Mouse (Mus musculus) intestine, embryonic 14.5 days (tissue): ENCODE results near the gene Hhat. TPM values are rescaled to one million over a fixed set of nuclear protein-coding genes. Genes with fewer than 3 reads are reported as not detected.

Experiments
- ATAC-seq: fragments of 200-750 bp; cut with Nextera tagmentation; replicated peaks from 2 replicates; pipeline ENCODE4 v1.8.0; 2017; ENCODE audit warnings: low read depth, moderate number of reproducible peaks, moderate TSS enrichment, moderate library complexity; ENCODE audit not compliant: low FRiP score, low TSS enrichment
- DNase-seq: peaks from one replicate; pipeline ENCODE4 v3.0.0-alpha.2; 2018; ENCODE audit warnings: low spot score
- H3K27ac ChIP-seq: fragments of 300-500 bp; sonication (generic); 2 replicates; pipeline ENCODE4 v1.5.1; 2014; ENCODE audit warnings: low read depth, mild to moderate bottlenecking, control low read depth
- H3K27me3 ChIP-seq: fragments of 300-500 bp; sonication (generic); replicated peaks from 2 replicates; pipeline ENCODE4 v1.6.1; 2014; ENCODE audit warnings: low read length, control low read depth; ENCODE audit not compliant: control insufficient read depth, insufficient read depth
- H3K36me3 ChIP-seq: fragments of 300-500 bp; sonication (generic); 2 replicates; pipeline ENCODE4 v1.6.1; 2014; ENCODE audit warnings: low read length, control low read depth; ENCODE audit not compliant: control insufficient read depth, insufficient read depth
- H3K4me1 ChIP-seq: fragments of 300-500 bp; sonication (generic); replicated peaks from 2 replicates; pipeline ENCODE4 v1.6.1; 2014; ENCODE audit warnings: low read length, control low read depth, mixed read lengths; ENCODE audit not compliant: control insufficient read depth, insufficient read depth
- H3K4me2 ChIP-seq: fragments of 300-500 bp; sonication (generic); 2 replicates; pipeline ENCODE4 v1.6.1; 2014; ENCODE audit warnings: low read length
- H3K4me3 ChIP-seq: fragments of 300-500 bp; sonication (generic); 2 replicates; pipeline ENCODE4 v1.5.1; 2014; ENCODE audit warnings: low read depth, low read length, control low read depth, mixed read lengths
- H3K9ac ChIP-seq: fragments of 300-500 bp; sonication (generic); 2 replicates; pipeline ENCODE4 v1.6.1; 2014; ENCODE audit warnings: mild to moderate bottlenecking, low read length
- H3K9me3 ChIP-seq: fragments of 300-500 bp; sonication (generic); 2 replicates; pipeline ENCODE4 v1.6.1; 2016; ENCODE audit warnings: low read length, control low read depth; ENCODE audit not compliant: control insufficient read depth
- WGBS: fragments of 180-500 bp; shearing (Covaris S2); extraction: QIAGEN DNeasy Blood & Tissue Kit; methylation state at CpG from one replicate; pipeline ENCODE4 v1.1.7; 2014; 5-methylcytosine and 5-hydroxymethylcytosine counted together
- polyA plus RNA-seq: library from polyadenylated mRNA; unstranded; fragments of >200 nt; fragmentation: Nextera tagmentation; extraction: Ambion mirVana; gene quantifications from 2 replicates; pipeline ENCODE4 v1.2.1, GENCODE M21; 2014

The Hhat gene
- polyA plus RNA-seq, 1 experiment from 2014 or later: 14.1 TPM

- Histone ChIP-seq H3K9ac (no peak overlapping the region), H3K9me3 (no peaks in the 10 kb centered on the region), H3K4me1 (no peaks in the 10 kb centered on the region), H3K27me3 (no peaks in the 10 kb centered on the region), H3K4me3 (no peak overlapping the region), H3K27ac (no peak overlapping the region), H3K4me2 (no peak overlapping the region), H3K36me3 (no peaks in the 10 kb centered on the region)
- 71% methylated on average over 4 of the region's 4 CpGs for WGBS
- DNase-seq (no peak), ATAC-seq (no peak)
Measured at GRCm38 (mm10) chr1:192555516-192555915, 215.5 kb downstream of the Hhat start.

GRCm38 (mm10) chr1:192550561-192550960 lies 220.5 kb downstream of the Hhat start:
- WGBS: 87% methylated on average over 3 of the region's 3 CpGs
- ATAC-seq (no peak), DNase-seq (no peak)

GRCm38 (mm10) chr1:192546843-192547242 lies 224.2 kb downstream of the Hhat start:
- Histone ChIP-seq H3K4me3 (no peak overlapping the region), H3K27me3 (no peaks in the 10 kb centered on the region), H3K4me2 (no peak overlapping the region), H3K4me1 (no peaks in the 10 kb centered on the region), H3K27ac (no peak overlapping the region), H3K36me3 (no peaks in the 10 kb centered on the region), H3K9me3 (no peaks in the 10 kb centered on the region), H3K9ac (no peak overlapping the region)
- no peak for ATAC-seq
- DNase-seq: no peak
- 34% methylated on average over 1 of the region's 1 CpGs for WGBS

More at GRCm38 (mm10) chr1:192550561-192550960, 220.5 kb downstream of the Hhat start:
- no peaks in the 10 kb centered on the region for H3K27me3 ChIP-seq
- no peak overlapping the region for H3K4me2 ChIP-seq
- no peak overlapping the region for H3K4me3 ChIP-seq
- no peak overlapping the region for H3K9ac ChIP-seq
- no peaks in the 10 kb centered on the region for H3K4me1 ChIP-seq
- H3K27ac ChIP-seq: no peak overlapping the region
- H3K9me3 ChIP-seq: no peaks in the 10 kb centered on the region
- no peaks in the 10 kb centered on the region for H3K36me3 ChIP-seq

DNA sequence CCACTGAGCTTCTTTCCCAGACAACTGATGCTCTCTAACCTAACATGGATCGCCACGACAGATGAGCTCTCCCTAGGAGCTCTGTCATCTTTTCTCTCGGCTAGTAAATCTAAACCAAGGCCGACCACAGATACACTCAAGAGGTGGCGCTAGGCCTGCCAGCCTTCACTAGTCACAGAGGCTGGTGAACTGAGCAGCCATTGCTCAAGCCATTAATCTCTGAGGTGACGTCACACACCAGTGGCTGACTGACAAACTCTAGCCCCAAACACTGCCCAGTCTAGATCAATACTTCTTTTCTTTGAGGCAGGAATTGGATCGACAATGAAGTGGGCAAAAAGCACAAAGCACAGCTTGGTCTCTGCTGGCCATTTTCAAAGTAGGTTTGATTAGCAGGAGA lies 226.1 kb downstream of the Hhat start:
- Histone ChIP-seq H3K4me1 (no peaks in the 10 kb centered on the region), H3K36me3 (no peaks in the 10 kb centered on the region), H3K27ac (no peak overlapping the region), H3K9ac (no peak overlapping the region), H3K4me2 (no peak overlapping the region), H3K27me3 (no peaks in the 10 kb centered on the region), H3K4me3 (no peak overlapping the region), H3K9me3 (no peaks in the 10 kb centered on the region)
- no peak for DNase-seq
- WGBS: 58% methylated on average over 7 of the region's 7 CpGs
- ATAC-seq: no peak

DNA sequence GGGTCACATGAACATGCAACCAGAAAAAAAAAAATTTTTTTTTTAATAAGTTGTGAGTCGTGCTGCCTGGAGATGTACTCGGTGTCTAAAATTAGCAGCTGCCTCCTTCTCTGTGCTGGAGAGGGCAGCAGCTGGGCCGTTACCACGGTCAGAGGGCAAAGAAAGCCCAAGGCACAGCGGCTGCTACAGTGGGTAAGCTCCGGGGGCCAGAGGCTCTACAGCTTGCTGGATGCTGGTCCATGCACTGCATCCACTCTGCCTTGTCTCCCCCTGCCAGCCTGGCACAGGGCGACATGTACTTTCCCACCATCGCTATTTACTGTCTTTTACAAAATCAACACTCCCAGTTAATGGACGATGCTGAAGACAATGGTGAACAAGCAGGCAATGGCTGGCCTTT lies 226.9 kb downstream of the Hhat start:
- DNase-seq: no peak
- H3K9me3 ChIP-seq: no peaks in the 10 kb centered on the region
- no peak overlapping the region for H3K9ac ChIP-seq
- H3K36me3 ChIP-seq: no peaks in the 10 kb centered on the region
- H3K27ac ChIP-seq: no peak overlapping the region
- 72% methylated on average over 9 of the region's 9 CpGs for WGBS
- ATAC-seq: no peak
- H3K4me2 ChIP-seq: no peak overlapping the region
- H3K4me1 ChIP-seq: no peaks in the 10 kb centered on the region
- H3K4me3 ChIP-seq: no peak overlapping the region
- H3K27me3 ChIP-seq: no peaks in the 10 kb centered on the region

DNA sequence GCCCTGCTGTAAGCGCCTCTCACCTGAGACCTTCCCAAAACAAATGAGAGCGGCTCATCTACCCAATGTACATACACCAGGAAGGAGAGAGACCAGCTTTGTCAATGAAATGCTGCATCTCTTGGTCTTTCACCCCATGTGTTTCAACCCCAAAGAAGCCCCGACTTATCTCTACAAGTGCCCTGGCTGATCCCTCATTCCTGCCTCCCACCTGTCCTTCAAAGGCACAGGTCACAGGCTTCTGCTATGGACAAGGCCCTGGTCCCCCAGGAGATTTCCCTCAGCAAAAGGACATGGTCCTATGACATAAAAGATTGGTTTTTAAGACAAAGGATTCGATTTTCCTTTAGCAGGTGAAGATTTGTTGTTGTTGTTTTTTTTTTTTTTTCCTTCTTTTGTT lies 227.3 kb downstream of the Hhat start:
- no peak overlapping the region for H3K27ac ChIP-seq
- whole genome bisulfite sequencing: 86% methylated on average over 4 of the region's 4 CpGs
- H3K4me2 ChIP-seq: no peak overlapping the region
- DNase-seq (no peak), ATAC-seq (no peak)
- H3K9me3 ChIP-seq: no peaks in the 10 kb centered on the region
- H3K27me3 ChIP-seq: no peaks in the 10 kb centered on the region
- no peak overlapping the region for H3K9ac ChIP-seq
- H3K4me3 ChIP-seq: no peak overlapping the region
- no peaks in the 10 kb centered on the region for H3K4me1 ChIP-seq
- H3K36me3 ChIP-seq: no peaks in the 10 kb centered on the region

GRCm38 (mm10) chr1:192542093-192542492 lies 228.9 kb downstream of the Hhat start:
- WGBS: 71% methylated on average over 2 of the region's 2 CpGs
- no peak overlapping the region for H3K27ac ChIP-seq
- no peak overlapping the region for H3K9ac ChIP-seq
- H3K27me3 ChIP-seq: no peaks in the 10 kb centered on the region
- ATAC-seq (no peak), DNase-seq (no peak)
- H3K4me2 ChIP-seq: no peak overlapping the region
- H3K36me3 ChIP-seq: no peaks in the 10 kb centered on the region
- no peak overlapping the region for H3K4me3 ChIP-seq
- H3K4me1 ChIP-seq: no peaks in the 10 kb centered on the region
- H3K9me3 ChIP-seq: no peaks in the 10 kb centered on the region

GRCm38 (mm10) chr1:192537169-192537568 lies 233.9 kb downstream of the Hhat start:
- Histone ChIP-seq H3K9ac (no peak overlapping the region), H3K36me3 (no peaks in the 10 kb centered on the region), H3K27me3 (no peaks in the 10 kb centered on the region), H3K4me1 (no peaks in the 10 kb centered on the region), H3K4me2 (no peak overlapping the region), H3K27ac (no peak overlapping the region), H3K4me3 (no peak overlapping the region), H3K9me3 (no peaks in the 10 kb centered on the region)
- DNase-seq: no peak
- 62% methylated on average over 7 of the region's 7 CpGs for WGBS
- no peak for ATAC-seq

DNA sequence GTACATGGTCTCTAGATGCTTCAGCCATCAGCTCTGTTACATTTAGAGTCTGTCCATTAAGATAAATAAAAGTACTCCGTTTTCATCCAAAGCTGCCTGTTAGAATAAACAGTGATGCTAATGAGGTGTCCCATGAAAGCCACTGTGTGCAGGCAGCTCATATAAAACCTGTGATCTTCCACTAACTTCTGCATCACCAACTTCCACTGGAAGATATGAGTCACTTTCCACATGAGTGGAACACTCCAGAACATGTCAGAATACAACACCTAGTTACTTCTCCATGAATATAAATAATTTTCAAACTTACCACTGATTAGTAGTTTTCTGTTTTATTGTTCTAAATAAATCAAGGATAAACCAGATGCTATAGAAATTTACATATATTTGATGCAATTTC lies 234.6 kb downstream of the Hhat start:
- WGBS: 21% methylated on average over 1 of the region's 1 CpGs
- no peaks in the 10 kb centered on the region for H3K9me3 ChIP-seq

More for the DNA sequence above, 234.6 kb downstream of the Hhat start:
- no peaks in the 10 kb centered on the region for H3K27me3 ChIP-seq
- H3K9ac ChIP-seq: no peak overlapping the region
- H3K27ac ChIP-seq: no peak overlapping the region
- no peak for DNase-seq
- H3K4me1 ChIP-seq: no peaks in the 10 kb centered on the region
- no peak overlapping the region for H3K4me3 ChIP-seq
- no peaks in the 10 kb centered on the region for H3K36me3 ChIP-seq
- no peak overlapping the region for H3K4me2 ChIP-seq
- no peak for ATAC-seq
